Mouse (Mus musculus): ENCODE measurements around the gene Anapc11. TPM values are rescaled to one million over a fixed set of nuclear protein-coding genes. Genes with fewer than 3 reads are reported as not detected.
"Not testable (repeated sequence)": the region's sequence is repeated elsewhere in the genome, so short reads cannot be mapped to it uniquely, and the experiment has no call there.

Gene Anapc11
- polyA plus RNA-seq, 1 experiment from 2014 or later: 237 TPM

- H3K9me3 ChIP-seq: no peaks in the 10 kb centered on the region
- DNase-seq (ENCODE audit: low spot score): no peak
- peaks cover 52% of the 10 kb centered on the region for H3K4me1 ChIP-seq (replicated peaks)
- H3K36me3 ChIP-seq: peaks cover 41% of the 10 kb centered on the region
- 91% methylated on average over 10 of the region's 10 CpGs for WGBS
- peak overlapping the region; percentile 99 for H3K27ac ChIP-seq
- H3K4me3 ChIP-seq: no peak overlapping the region; the same call in 1 of the 2 replicates
- H3K27me3 ChIP-seq (ENCODE audit: insufficient read depth, poor library complexity, severe bottlenecking): no peaks in the 10 kb centered on the region
Observed at GRCm38 (mm10) chr11:120578024-120578693, 20.1 kb upstream of the Anapc11 start.

- H3K4me1 ChIP-seq (replicated peaks): peaks cover 51% of the 10 kb centered on the region
- 83% methylated on average over 11 of the region's 11 CpGs for WGBS
- peak overlapping the region; percentile 99 for H3K27ac ChIP-seq
- no peaks in the 10 kb centered on the region for H3K27me3 ChIP-seq (ENCODE audit: insufficient read depth, poor library complexity, severe bottlenecking)
- peaks cover under 1% of the 10 kb centered on the region for H3K9me3 ChIP-seq
- H3K4me3 ChIP-seq: peak overlapping the region; percentile 93
- DNase-seq (ENCODE audit: low spot score): peak; percentile 31
- H3K36me3 ChIP-seq: peaks cover 47% of the 10 kb centered on the region
Observed at GRCm38 (mm10) chr11:120578694-120579243, 19.5 kb upstream of the Anapc11 start.

GRCm38 (mm10) chr11:120579316-120580107, 18.7 kb upstream of the Anapc11 start:
- H3K4me3 ChIP-seq: peak overlapping the region; percentile 93
- peak overlapping the region; percentile 99 for H3K27ac ChIP-seq
- H3K9me3 ChIP-seq: peaks cover 4% of the 10 kb centered on the region
- WGBS: 61% methylated on average over 15 of the region's 15 CpGs
- peaks cover 44% of the 10 kb centered on the region for H3K4me1 ChIP-seq (replicated peaks)
- H3K36me3 ChIP-seq: peaks cover 54% of the 10 kb centered on the region
- no peaks in the 10 kb centered on the region for H3K27me3 ChIP-seq (ENCODE audit: insufficient read depth, poor library complexity, severe bottlenecking)
- peak; percentile 88 for DNase-seq (ENCODE audit: low spot score)

- 67% methylated on average over 7 of the region's 7 CpGs for WGBS
- Histone ChIP-seq H3K4me3 (peak overlapping the region; percentile 93), H3K36me3 (peaks cover 61% of the 10 kb centered on the region), H3K9me3 (peaks cover 4% of the 10 kb centered on the region), H3K4me1 (replicated peaks) (peaks cover 40% of the 10 kb centered on the region), H3K27me3 (ENCODE audit: insufficient read depth, poor library complexity, severe bottlenecking) (no peaks in the 10 kb centered on the region), H3K27ac (peak overlapping the region; percentile 99)
- no peak for DNase-seq (ENCODE audit: low spot score)
Observed at GRCm38 (mm10) chr11:120580190-120580589, 18.0 kb upstream of the Anapc11 start.

- peaks cover 40% of the 10 kb centered on the region for H3K4me1 ChIP-seq (replicated peaks)
- peak; percentile 44 for DNase-seq (ENCODE audit: low spot score)
- H3K27me3 ChIP-seq (ENCODE audit: insufficient read depth, poor library complexity, severe bottlenecking): no peaks in the 10 kb centered on the region
- H3K9me3 ChIP-seq: peaks cover 4% of the 10 kb centered on the region
- peak overlapping the region; percentile 99 for H3K27ac ChIP-seq
- H3K36me3 ChIP-seq: peaks cover 68% of the 10 kb centered on the region
- H3K4me3 ChIP-seq: peak overlapping the region; percentile 93
- under 1% methylated on average over 44 of the region's 44 CpGs for WGBS
Observed at GRCm38 (mm10) chr11:120580871-120581331, 17.3 kb upstream of the Anapc11 start.

GRCm38 (mm10) chr11:120581490-120582267, 16.5 kb upstream of the Anapc11 start, which contains the start of gene Arhgdia:
Gene Arhgdia, minus strand, starts transcription at chr11:120581624.
- peak within 1 kb of the TSS; percentile 93 for H3K4me3 ChIP-seq
- DNase-seq (ENCODE audit: low spot score): peak; percentile 90
- H3K4me1 ChIP-seq (replicated peaks): peaks cover 40% of the 10 kb centered on the region
- 5% methylated on average over 75 of the region's 75 CpGs for WGBS
- peaks cover 4% of the 10 kb centered on the region for H3K9me3 ChIP-seq
- peaks cover 76% of the 10 kb centered on the region for H3K36me3 ChIP-seq
- peak within 1 kb of the TSS; percentile 99 for H3K27ac ChIP-seq
- no peaks in the 10 kb centered on the region for H3K27me3 ChIP-seq (ENCODE audit: insufficient read depth, poor library complexity, severe bottlenecking)

- Histone ChIP-seq H3K27ac (peak overlapping the region; percentile 99), H3K36me3 (peaks cover 77% of the 10 kb centered on the region), H3K4me3 (peak overlapping the region; percentile 93), H3K27me3 (ENCODE audit: insufficient read depth, poor library complexity, severe bottlenecking) (no peaks in the 10 kb centered on the region), H3K4me1 (replicated peaks) (peaks cover 40% of the 10 kb centered on the region), H3K9me3 (peaks cover 4% of the 10 kb centered on the region)
- 76% methylated on average over 8 of the region's 8 CpGs for WGBS
- DNase-seq (ENCODE audit: low spot score): no peak
Observed at GRCm38 (mm10) chr11:120582268-120582981, 15.8 kb upstream of the Anapc11 start.

- H3K4me3 ChIP-seq; H3K27me3 ChIP-seq (ENCODE audit: insufficient read depth, poor library complexity, severe bottlenecking): not testable (repeated sequence)
Observed at GRCm38 (mm10) chr11:120582982-120583293, 15.3 kb upstream of the Anapc11 start.

GRCm38 (mm10) chr11:120583937-120584336, 14.3 kb upstream of the Anapc11 start:
- Histone ChIP-seq H3K4me3 (no peak overlapping the region), H3K27ac (no peak overlapping the region), H3K4me1 (replicated peaks) (peaks cover 30% of the 10 kb centered on the region), H3K27me3 (ENCODE audit: insufficient read depth, poor library complexity, severe bottlenecking) (no peaks in the 10 kb centered on the region), H3K36me3 (peaks cover 76% of the 10 kb centered on the region), H3K9me3 (peaks cover 4% of the 10 kb centered on the region)
- 96% methylated on average over 1 of the region's 1 CpGs for whole genome bisulfite sequencing
- DNase-seq (ENCODE audit: low spot score): no peak

More at GRCm38 (mm10) chr11:120582982-120583293, 15.3 kb upstream of the Anapc11 start:
- Histone ChIP-seq H3K27ac (0 out of 2 replicates have a peak overlapping the region, but pooled peaks have one; percentile 99), H3K4me1 (replicated peaks) (peaks cover 40% of the 10 kb centered on the region), H3K36me3 (peaks cover 77% of the 10 kb centered on the region)
- not testable (repeated sequence) for DNase-seq (ENCODE audit: low spot score); H3K9me3 ChIP-seq
- 89% methylated on average over 2 of the region's 2 CpGs for WGBS

GRCm38 (mm10) chr11:120588531-120588930, 9.7 kb upstream of the Anapc11 start:
- Histone ChIP-seq H3K4me1 (replicated peaks) (no peaks in the 10 kb centered on the region), H3K27ac (no peak overlapping the region), H3K27me3 (ENCODE audit: insufficient read depth, poor library complexity, severe bottlenecking) (no peaks in the 10 kb centered on the region), H3K36me3 (peaks cover 99% of the 10 kb centered on the region), H3K9me3 (peaks cover 4% of the 10 kb centered on the region), H3K4me3 (no peak overlapping the region)
- WGBS: 97% methylated on average over 6 of the region's 6 CpGs
- no peak for DNase-seq (ENCODE audit: low spot score)

GRCm38 (mm10) chr11:120597240-120598235, 683 bp upstream of the Anapc11 start:
- H3K27ac ChIP-seq: peak overlapping the region; percentile 99
- WGBS: 5% methylated on average over 98 of the region's 99 CpGs
- H3K9me3 ChIP-seq: no peaks in the 10 kb centered on the region
- H3K27me3 ChIP-seq (ENCODE audit: insufficient read depth, poor library complexity, severe bottlenecking): no peaks in the 10 kb centered on the region
- peaks cover 77% of the 10 kb centered on the region for H3K36me3 ChIP-seq
- DNase-seq (ENCODE audit: low spot score): peak; percentile 35
- peak overlapping the region; percentile 91 for H3K4me3 ChIP-seq
- peaks cover 42% of the 10 kb centered on the region for H3K4me1 ChIP-seq (replicated peaks)
